Mouse (Mus musculus): ENCODE measurements around the gene Dcaf11.

DNA sequence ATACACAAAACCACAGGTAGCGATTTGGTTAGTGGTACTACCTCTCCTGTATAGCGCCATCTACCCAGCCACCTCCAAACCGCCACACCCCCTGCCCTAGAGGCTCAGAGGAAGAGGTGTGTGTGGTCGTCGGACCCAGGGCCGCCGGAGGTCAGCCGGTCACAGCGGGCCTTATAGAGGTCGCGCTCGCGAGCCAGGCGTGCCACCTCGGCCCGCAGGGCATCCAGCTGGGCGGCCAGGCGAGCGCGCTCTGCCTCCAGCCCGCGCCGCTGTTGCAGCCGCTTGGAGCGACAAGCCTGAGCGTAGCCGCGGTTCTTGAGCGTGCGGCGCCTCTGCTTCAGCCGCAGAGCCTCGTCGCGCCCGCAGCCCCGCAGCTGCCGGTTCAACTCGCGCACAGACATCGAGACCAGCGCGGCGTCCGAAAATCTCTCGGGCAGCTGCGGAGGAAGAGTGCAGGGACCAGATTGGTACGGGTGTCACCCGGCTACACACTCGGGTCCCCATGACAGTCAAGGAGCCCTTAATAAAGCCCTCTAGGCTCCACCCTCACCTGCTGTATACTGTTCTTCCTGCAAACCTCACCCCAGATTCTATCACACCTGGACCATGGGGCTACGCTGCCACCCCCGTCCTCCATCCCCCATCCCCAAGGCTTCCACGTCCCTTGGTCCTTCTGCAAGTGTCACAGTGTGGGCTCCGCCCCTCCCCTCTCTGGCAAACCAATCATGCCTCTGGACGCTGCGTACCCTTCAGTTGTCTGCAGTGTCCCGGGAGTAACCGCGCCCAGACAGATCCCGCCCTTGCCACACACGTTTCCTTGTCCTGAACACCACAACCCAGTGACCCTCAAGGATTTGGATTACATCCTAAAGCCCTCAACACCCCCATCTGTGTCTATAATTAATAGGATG, 39.1 kb upstream of the Dcaf11 start:
- no peak for TF ChIP-seq CTCF (IDR thresholded peaks at IDR 0.05; ENCODE audit: control insufficient read depth, insufficient read depth, insufficient replicate concordance, low read depth, low read length)
- no peak for TF ChIP-seq POLR2A (IDR thresholded peaks at IDR 0.05; ENCODE audit: control insufficient read depth, low read depth, low read length)

All from testis, adult 2 months (tissue).